Mouse (Mus musculus) embryonic fibroblast, embryonic 13.5 days (primary cell): ENCODE results near the gene Ublcp1. TPM values are rescaled to one million over a fixed set of nuclear protein-coding genes. Genes with fewer than 3 reads are reported as not detected.

Experiments used
- H3K27ac ChIP-seq: 2 replicates; pipeline ENCODE4 v1.5.1; 2012; ENCODE audit warnings: low read length, control low read depth, inconsistent platforms; ENCODE audit not compliant: insufficient read depth
- H3K4me1 ChIP-seq: 2 replicates; pipeline ENCODE4 v1.6.1; 2011; ENCODE audit warnings: low read length; ENCODE audit not compliant: control insufficient read depth, insufficient read depth
- H3K4me3 ChIP-seq: 2 replicates; pipeline ENCODE4 v1.5.1; 2011; ENCODE audit warnings: mild to moderate bottlenecking, control low read depth, low read length; ENCODE audit not compliant: insufficient read depth
- CTCF ChIP-seq: IDR thresholded peaks from 2 replicates; pipeline ENCODE4 v1.5.1; 2011; ENCODE audit warnings: mild to moderate bottlenecking, control low read depth, low read length, moderate library complexity, borderline replicate concordance; ENCODE audit not compliant: insufficient read depth
- POLR2A ChIP-seq: IDR thresholded peaks from 2 replicates; pipeline ENCODE4 v1.6.1; 2011; ENCODE audit warnings: low read depth, mild to moderate bottlenecking, control low read depth, low read length, moderate library complexity
- polyA plus RNA-seq: library from polyadenylated mRNA; stranded (reverse); fragments of >200 nt; gene quantifications from 2 replicates; pipeline ENCODE4 v1.2.4, GENCODE M21; 2011; ENCODE audit warnings: low read depth; ENCODE audit not compliant: missing spikeins, insufficient read length

The Ublcp1 gene
- polyA plus RNA-seq, 1 experiment = 75.4 TPM

GRCm38 (mm10) chr11:44498412-44499272 is 28.3 kb upstream of the Ublcp1 start:
- no peak overlapping the region for H3K27ac ChIP-seq
- no peak for TF ChIP-seq CTCF
- TF ChIP-seq POLR2A = no peak
- no peak overlapping the region for H3K4me3 ChIP-seq
- no peaks in the 10 kb centered on the region for H3K4me1 ChIP-seq

- no peak overlapping the region for H3K27ac ChIP-seq
- no peak for TF ChIP-seq POLR2A
- TF ChIP-seq CTCF = no peak
- no peak overlapping the region for H3K4me3 ChIP-seq
- H3K4me1 ChIP-seq = no peaks in the 10 kb centered on the region
Measured at GRCm38 (mm10) chr11:44496217-44496616, 25.9 kb upstream of the Ublcp1 start.

- Histone ChIP-seq H3K4me1 (no peaks in the 10 kb centered on the region), H3K27ac (no peak overlapping the region)
- TF ChIP-seq CTCF = no peak
- TF ChIP-seq POLR2A = no peak
Measured at GRCm38 (mm10) chr11:44494643-44495323, 24.5 kb upstream of the Ublcp1 start.

GRCm38 (mm10) chr11:44489117-44489516 is 18.8 kb upstream of the Ublcp1 start:
- Histone ChIP-seq H3K4me1 (no peaks in the 10 kb centered on the region), H3K27ac (no peak overlapping the region), H3K4me3 (no peak overlapping the region)
- TF ChIP-seq CTCF (no peak), POLR2A (no peak)

More at GRCm38 (mm10) chr11:44494643-44495323, 24.5 kb upstream of the Ublcp1 start:
- H3K4me3 ChIP-seq = no peak overlapping the region

- H3K4me1 ChIP-seq = no peaks in the 10 kb centered on the region
- H3K4me3 ChIP-seq = no peak overlapping the region
- TF ChIP-seq POLR2A = no peak
- no peak for TF ChIP-seq CTCF
- no peak overlapping the region for H3K27ac ChIP-seq
Measured at GRCm38 (mm10) chr11:44485089-44485736, 14.9 kb upstream of the Ublcp1 start.

GRCm38 (mm10) chr11:44480246-44480645 is 9.9 kb upstream of the Ublcp1 start:
- Histone ChIP-seq H3K4me3 (no peak overlapping the region), H3K4me1 (no peaks in the 10 kb centered on the region), H3K27ac (no peak overlapping the region)
- TF ChIP-seq POLR2A (no peak), CTCF (no peak)

GRCm38 (mm10) chr11:44478382-44478781 is 8.1 kb upstream of the Ublcp1 start:
- TF ChIP-seq CTCF (no peak), POLR2A (no peak)
- Histone ChIP-seq H3K4me1 (no peaks in the 10 kb centered on the region), H3K27ac (no peak overlapping the region), H3K4me3 (no peak overlapping the region)

- no peaks in the 10 kb centered on the region; the same call in 1 of the 2 replicates for H3K4me1 ChIP-seq
- no peak overlapping the region for H3K27ac ChIP-seq
- TF ChIP-seq POLR2A = no peak
- TF ChIP-seq CTCF = no peak
- H3K4me3 ChIP-seq = no peak overlapping the region
Measured at GRCm38 (mm10) chr11:44476445-44476844, 6.1 kb upstream of the Ublcp1 start.

- H3K4me3 ChIP-seq = no peak overlapping the region
- no peaks in the 10 kb centered on the region; the same call in 1 of the 2 replicates for H3K4me1 ChIP-seq
- H3K27ac ChIP-seq = no peak overlapping the region
- no peak for TF ChIP-seq CTCF
- TF ChIP-seq POLR2A = no peak
Measured at GRCm38 (mm10) chr11:44475467-44475866, 5.2 kb upstream of the Ublcp1 start.

GRCm38 (mm10) chr11:44471337-44471995 is 1.2 kb upstream of the Ublcp1 start:
- Histone ChIP-seq H3K27ac (peak overlapping the region; percentile 83), H3K4me1 (peaks cover 5% of the 10 kb centered on the region), H3K4me3 (peak overlapping the region; percentile 80)
- TF ChIP-seq POLR2A (no peak), CTCF (no peak)
